Mouse (Mus musculus) neutrophil, adult 65 days (primary cell): ENCODE results near the gene Dapk3. TPM values are rescaled to one million over a fixed set of nuclear protein-coding genes. Genes with fewer than 3 reads are reported as not detected.

Source experiments
- total RNA-seq: library from RNA; stranded (reverse); gene quantifications from 2 replicates; pipeline ENCODE4 v1.2.4, GENCODE M21; 2023

Dapk3 gene
- total RNA-seq: 22.3 and 31.6 TPM in 2 replicates

GRCm38 (mm10) chr10:81182336-81183333 lies at the start of gene Dapk3:
TSS of gene Dapk3 (plus strand) at chr10:81183005.

GRCm38 (mm10) chr10:81134966-81135681 lies 47.7 kb upstream of the Dapk3 start, which contains the start of gene Zbtb7a:
TSS of gene Zbtb7a (plus strand) at chr10:81135220.

GRCm38 (mm10) chr10:81167200-81168086 lies 15.4 kb upstream of the Dapk3 start, which contains the start of gene Pias4:
TSS of gene Pias4 (minus strand) at chr10:81167923.

GRCm38 (mm10) chr10:81176466-81177271 lies 6.1 kb upstream of the Dapk3 start, which contains the start of gene Eef2:
TSS of gene Eef2 (plus strand) at chr10:81176631.

GRCm38 (mm10) chr10:81183805-81184204 lies 1.0 kb downstream of the Dapk3 start, which contains the start of gene 4930442H23Rik:
TSS of gene 4930442H23Rik (minus strand) at chr10:81183849.

GRCm38 (mm10) chr10:81201807-81202758 lies 19.3 kb downstream of the Dapk3 start, which contains the start of gene Nmrk2:
TSS of gene Nmrk2 (minus strand) at chr10:81202051.

GRCm38 (mm10) chr10:81230438-81231332 lies 47.9 kb downstream of the Dapk3 start, which contains the start of gene Atcay:
TSS of gene Atcay (minus strand) at chr10:81230833.

GRCm38 (mm10) chr10:81232580-81233225 lies 49.9 kb downstream of the Dapk3 start, which contains the start of gene Zfr2:
TSS of gene Zfr2 (plus strand) at chr10:81233155.

Other genes with a start within 250 kb of the Dapk3 start
- 0.23 and 0.92 TPM in 2 replicates for gene Gng7, start 168.1 kb upstream of the Dapk3 start, total RNA-seq
- not detected in 2 replicates for gene Diras1, start 157.3 kb upstream of the Dapk3 start, total RNA-seq
- gene Slc39a3, start 145.6 kb upstream of the Dapk3 start, total RNA-seq: 11.5 and 13.1 TPM in 2 replicates
- 47.2 and 56.7 TPM in 2 replicates for gene Sgta, start 122.8 kb upstream of the Dapk3 start, total RNA-seq
- gene Thop1, start 113.0 kb upstream of the Dapk3 start, total RNA-seq: 4.0 TPM in 2 replicates
- 0.25 and 0.34 TPM in 2 replicates for gene Creb3l3, start 84.1 kb upstream of the Dapk3 start, total RNA-seq
- gene Map2k2, start 77.1 kb upstream of the Dapk3 start, total RNA-seq: 72.4 and 96.2 TPM in 2 replicates
- 58.8 and 72.8 TPM in 2 replicates for gene Zbtb7a, start 47.8 kb upstream of the Dapk3 start, total RNA-seq
- gene Pias4, start 15.1 kb upstream of the Dapk3 start, total RNA-seq: 27.7 and 33.9 TPM in 2 replicates
- 599 and 665 TPM in 2 replicates for gene Eef2, start 6.4 kb upstream of the Dapk3 start, total RNA-seq
- gene 4930442H23Rik, start 844 bp downstream of the Dapk3 start, total RNA-seq: not detected in 2 replicates
- not detected in 2 replicates for gene Nmrk2, start 19.0 kb downstream of the Dapk3 start, total RNA-seq
- gene Atcay, start 47.8 kb downstream of the Dapk3 start, total RNA-seq: not detected in 2 replicates
- 0.14 and 0.54 TPM in 2 replicates for gene Zfr2, start 50.1 kb downstream of the Dapk3 start, total RNA-seq
- gene Matk, start 69.9 kb downstream of the Dapk3 start, total RNA-seq: 5.3 and 8.3 TPM in 2 replicates
- 20.7 and 28.0 TPM in 2 replicates for gene Mrpl54, start 83.9 kb downstream of the Dapk3 start, total RNA-seq
- 21.8 and 26.0 TPM in 2 replicates for gene Apba3, start 84.0 kb downstream of the Dapk3 start, total RNA-seq
- gene Tjp3, start 108.6 kb downstream of the Dapk3 start, total RNA-seq: 6.9 and 8.6 TPM in 2 replicates
- gene Pip5k1c, start 110.0 kb downstream of the Dapk3 start, total RNA-seq: 89.4 and 124 TPM in 2 replicates
- 26.4 and 33.1 TPM in 2 replicates for gene Cactin, start 138.1 kb downstream of the Dapk3 start, total RNA-seq
- 0.47 TPM in 1 of 2 replicates, not detected in the other for gene Tbxa2r, start 145.7 kb downstream of the Dapk3 start, total RNA-seq
- not detected in 2 replicates for gene Gipc3, start 160.3 kb downstream of the Dapk3 start, total RNA-seq
- 38.3 and 47.1 TPM in 2 replicates for gene Hmg20b, start 167.5 kb downstream of the Dapk3 start, total RNA-seq
- gene Mfsd12, start 174.5 kb downstream of the Dapk3 start, total RNA-seq: 26.6 and 28.7 TPM in 2 replicates
- gene 4930404N11Rik, start 182.8 kb downstream of the Dapk3 start, total RNA-seq: 6.0 and 7.1 TPM in 2 replicates
- gene Fzr1, start 195.5 kb downstream of the Dapk3 start, total RNA-seq: 50.3 and 54.1 TPM in 2 replicates
- 22.1 and 26.0 TPM in 2 replicates for gene Dohh, start 201.4 kb downstream of the Dapk3 start, total RNA-seq
- gene Gm48551, start 201.5 kb downstream of the Dapk3 start, total RNA-seq: 2.0 and 2.2 TPM in 2 replicates
- gene Gm48552, start 206.0 kb downstream of the Dapk3 start, total RNA-seq: 0.91 TPM in 1 of 2 replicates, not detected in the other
- gene Smim24, start 210.0 kb downstream of the Dapk3 start, total RNA-seq: 5.1 and 6.8 TPM in 2 replicates